Mouse (Mus musculus) ES-Bruce4 (cell line): Measurements from ENCODE around the gene Crtam.

Experiments
- CTCF ChIP-seq: IDR thresholded peaks from one replicate; pipeline ENCODE4 v1.8.1; 2011; ENCODE audit warnings: low read depth, low read length
- EP300 ChIP-seq: IDR thresholded peaks from 2 replicates; pipeline ENCODE4 v1.6.1; 2011; ENCODE audit warnings: low read depth, low read length; ENCODE audit not compliant: insufficient read depth
- POLR2A ChIP-seq: IDR thresholded peaks from one replicate; pipeline ENCODE4 v1.8.1; 2011; ENCODE audit warnings: low read length; ENCODE audit not compliant: insufficient read depth

GRCm38 (mm10) chr9:40937425-40937824 lies 67.0 kb downstream of the Crtam start:
- TF ChIP-seq CTCF, result peak; percentile 41
- no peak for TF ChIP-seq POLR2A
- no peak for TF ChIP-seq EP300
